Mouse (Mus musculus): Measurements from ENCODE around the gene St7.

DNA sequence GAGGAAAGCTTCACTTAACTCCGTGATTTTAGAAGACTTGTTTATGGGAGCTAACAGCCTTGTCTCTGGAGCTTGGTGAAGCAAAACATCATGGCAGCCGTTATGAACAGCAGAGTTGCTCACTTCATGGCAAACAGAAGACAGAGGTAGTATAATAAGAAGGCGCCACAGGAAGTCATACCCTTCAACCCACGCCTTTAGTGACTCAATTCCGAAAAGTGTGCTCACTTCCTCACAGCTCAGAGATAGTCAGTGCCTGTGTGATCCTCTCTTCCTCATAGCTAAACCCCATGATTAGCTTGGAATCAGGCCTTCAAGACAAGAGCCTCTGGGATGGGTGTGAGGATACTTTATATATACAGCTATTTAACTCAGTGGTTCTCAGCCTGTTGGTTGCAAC, 108.0 kb downstream of the St7 start:
- no peak for TF ChIP-seq CTCF (IDR thresholded peaks at IDR 0.05)
- no peak for TF ChIP-seq EP300 (IDR thresholded peaks at IDR 0.05)

All from lung, postnatal 0 days (tissue).